Mouse (Mus musculus): ENCODE results near the gene Setd3.

GRCm38 (mm10) chr12:108200094-108200493 lies 21.0 kb upstream of the Setd3 start:
- TF ChIP-seq CTCF (IDR thresholded peaks at IDR 0.05) (no peak), POLR2A (IDR thresholded peaks at IDR 0.05; ENCODE audit: insufficient read depth, low read depth, low read length) (no peak)

Measured in heart, adult 2 months (tissue).